Mouse (Mus musculus) cerebellum, adult 11 months (tissue): Measurements from ENCODE around the gene Triap1.
A peak's percentile ranks its signal among the peaks of the same experiment; 100 is the strongest.
"Not testable (repeated sequence)": the region's sequence is repeated elsewhere in the genome, so short reads cannot be mapped to it uniquely, and the experiment has no call there.

Experiments used
- DNase-seq: peaks from one replicate; pipeline ENCODE4 v3.0.0; 2022

Triap1 gene

DNA sequence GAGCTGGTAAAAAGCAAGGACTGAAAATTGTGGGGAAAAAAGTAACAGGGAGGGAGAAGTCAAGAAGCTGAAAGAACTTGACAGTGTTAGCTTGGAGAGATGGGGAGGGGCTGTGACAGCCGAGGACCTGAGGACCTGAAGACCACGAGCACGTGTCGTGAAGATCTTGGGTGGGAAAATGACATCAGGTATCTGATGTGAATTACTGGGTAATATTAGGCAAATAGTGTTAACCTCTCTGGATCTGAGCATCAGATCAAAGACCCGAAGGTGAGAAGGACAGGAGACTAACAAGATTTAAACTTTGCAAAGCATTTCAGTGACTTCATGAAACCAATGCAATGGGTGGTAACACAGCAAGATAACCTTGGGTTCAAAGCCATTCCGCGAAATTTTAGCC, 1.0 kb upstream of the Triap1 start:
- no peak for DNase-seq

DNA sequence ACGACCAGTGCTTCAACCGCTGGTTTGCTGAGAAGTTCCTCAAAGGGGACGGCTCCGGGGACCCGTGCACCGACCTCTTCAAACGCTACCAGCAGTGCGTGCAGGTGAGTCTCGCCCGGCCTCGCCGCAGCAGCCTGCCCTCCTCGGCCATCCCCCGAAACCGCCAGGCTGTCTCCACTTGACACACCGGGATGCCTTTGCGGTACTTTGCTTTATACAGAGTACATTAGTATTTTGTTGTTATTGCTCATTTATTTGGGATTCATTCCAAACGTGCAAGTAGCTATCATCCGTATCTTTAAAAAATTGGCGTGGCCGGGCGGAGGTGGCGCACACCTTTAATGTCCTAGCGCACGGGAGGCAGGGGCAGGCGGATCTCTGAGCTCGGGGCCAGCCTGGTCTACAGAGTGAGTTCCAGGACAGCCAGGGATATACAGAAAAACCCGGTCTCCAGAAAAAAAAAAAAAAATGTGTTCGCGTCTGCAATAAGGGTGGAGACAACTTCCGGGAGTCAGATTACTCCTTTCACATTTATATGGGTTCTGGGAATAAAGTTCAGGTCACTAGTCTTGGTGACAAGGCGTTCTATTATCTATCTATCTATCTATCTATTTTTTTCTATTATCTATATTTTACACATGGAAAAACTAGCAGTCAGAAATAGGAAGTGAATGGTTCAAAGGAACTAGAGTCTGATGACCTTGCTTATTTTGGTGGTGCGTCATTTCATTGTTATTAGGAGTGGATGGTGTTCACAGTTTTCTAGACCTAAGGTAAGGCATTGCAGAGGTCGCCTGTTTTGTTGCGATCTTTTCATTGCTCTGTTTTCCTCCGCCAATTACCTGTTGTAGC, 515 bp downstream of the Triap1 start:
- DNase-seq, result no peak

DNA sequence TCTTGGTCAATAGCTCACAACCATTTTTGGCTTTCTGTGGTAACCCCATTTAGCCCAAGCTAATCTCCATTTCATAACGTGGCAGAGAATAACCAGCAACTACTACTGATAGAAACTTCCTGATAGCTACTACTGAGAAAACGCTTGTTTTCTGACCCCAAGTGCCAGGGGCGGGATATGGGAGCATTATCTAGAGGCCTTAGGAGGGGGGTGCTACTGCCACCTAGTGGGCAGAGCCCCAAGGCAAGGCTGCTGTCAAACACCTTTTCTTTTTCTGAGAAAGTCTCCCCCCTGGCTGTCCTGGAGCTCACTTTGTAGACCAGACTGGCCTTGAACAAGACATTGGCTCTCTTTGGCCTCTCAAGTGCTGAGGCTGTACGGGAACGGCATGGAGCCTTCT, 6.5 kb downstream of the Triap1 start:
- DNase-seq, result peak; percentile 68

GRCm38 (mm10) chr5:115348546-115349224, 7.7 kb downstream of the Triap1 start, which contains the start of gene Cox6a1:
Gene Cox6a1 (minus strand): TSS chr5:115348981.
- DNase-seq, result peak; percentile 99

DNA sequence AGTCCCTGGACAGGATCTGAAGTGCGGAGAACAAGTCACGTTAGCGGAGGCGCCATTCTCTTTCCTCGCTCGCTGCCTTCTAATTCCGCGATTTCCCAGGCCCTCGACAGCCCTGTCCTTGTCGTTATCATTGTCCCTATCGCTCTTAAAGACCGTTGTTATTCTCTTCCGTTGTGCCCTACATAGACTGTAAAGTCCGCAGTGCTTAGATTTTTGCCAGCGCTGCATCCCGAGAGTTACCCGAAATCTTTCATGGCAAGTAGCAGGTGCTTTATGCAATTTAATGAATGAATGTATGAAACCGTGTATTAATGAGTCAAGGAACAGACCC, 8.2 kb downstream of the Triap1 start:
- no peak for DNase-seq

- DNase-seq, result no peak
Observed at GRCm38 (mm10) chr5:115351348-115351747, 10.3 kb downstream of the Triap1 start.

- no peak for DNase-seq
Observed at GRCm38 (mm10) chr5:115355070-115355469, 14.0 kb downstream of the Triap1 start.

DNA sequence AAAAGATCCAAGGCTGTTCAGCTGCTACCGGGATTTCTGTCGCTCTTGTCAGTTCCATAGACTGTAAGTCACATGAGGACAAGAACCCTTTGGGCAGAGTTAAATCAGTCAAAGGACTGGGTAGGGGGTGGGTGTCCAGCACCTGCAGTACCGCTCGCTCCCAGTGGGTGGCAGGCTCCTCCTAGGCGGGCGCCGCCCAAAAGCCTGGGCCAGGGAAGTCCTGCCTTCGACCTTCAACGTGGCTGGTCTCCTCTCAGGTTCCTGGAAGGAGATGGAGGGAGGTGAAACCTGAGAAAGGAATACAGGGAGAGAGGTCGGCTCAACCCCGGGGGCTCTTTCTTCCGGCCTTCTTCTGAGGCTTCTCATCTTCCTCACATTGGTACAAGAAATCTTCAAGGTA, 17.8 kb downstream of the Triap1 start:
- peak; percentile 77 for DNase-seq

DNA sequence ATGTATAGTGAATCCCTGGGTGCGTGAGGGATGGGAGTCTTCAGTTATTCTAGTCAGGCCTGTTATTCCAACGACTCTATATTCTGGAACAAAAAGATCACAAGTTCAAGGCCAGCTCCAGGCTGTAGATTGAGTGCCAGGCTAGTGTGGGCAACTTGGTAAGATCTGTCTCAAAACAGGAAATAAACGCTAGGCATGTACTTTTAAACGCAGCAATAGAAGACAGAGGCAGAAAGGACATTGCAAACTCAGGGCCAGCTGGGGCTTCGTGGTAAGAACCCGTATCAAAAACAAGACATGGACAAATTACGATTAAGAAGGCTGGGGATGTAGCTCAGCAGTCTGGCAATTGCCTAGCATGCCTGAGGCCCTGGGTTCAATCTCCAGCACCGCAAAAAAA, 18.4 kb downstream of the Triap1 start:
- DNase-seq, result no peak

DNA sequence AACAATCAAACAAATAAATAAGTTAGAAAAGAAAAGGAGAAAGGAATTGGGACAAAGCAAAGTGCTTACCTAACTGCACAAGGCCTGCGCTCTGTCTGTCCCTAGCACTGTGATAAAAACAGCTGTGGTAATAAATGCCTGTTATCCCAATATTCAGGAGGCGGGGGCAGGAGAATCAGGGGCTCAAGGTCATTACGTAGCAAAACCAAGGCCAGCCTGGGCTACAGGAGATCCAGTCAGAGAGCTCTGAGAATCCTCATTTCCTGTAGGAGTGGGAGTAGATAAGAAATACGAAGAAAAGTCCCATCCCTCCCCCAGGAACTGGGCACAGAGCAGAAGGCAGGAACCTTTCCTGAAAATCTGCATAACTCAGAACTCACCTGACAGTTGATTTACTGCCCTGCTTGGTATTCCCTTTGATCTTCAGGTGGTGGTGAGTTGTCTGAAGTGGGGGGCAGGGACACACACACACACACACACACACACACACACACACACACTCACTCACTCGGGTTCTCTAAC, 18.9 kb downstream of the Triap1 start:
- no peak for DNase-seq

GRCm38 (mm10) chr5:115362216-115362615, 21.2 kb downstream of the Triap1 start:
- DNase-seq, result no peak

GRCm38 (mm10) chr5:115362819-115363714, 22.0 kb downstream of the Triap1 start:
- DNase-seq, result no peak

DNA sequence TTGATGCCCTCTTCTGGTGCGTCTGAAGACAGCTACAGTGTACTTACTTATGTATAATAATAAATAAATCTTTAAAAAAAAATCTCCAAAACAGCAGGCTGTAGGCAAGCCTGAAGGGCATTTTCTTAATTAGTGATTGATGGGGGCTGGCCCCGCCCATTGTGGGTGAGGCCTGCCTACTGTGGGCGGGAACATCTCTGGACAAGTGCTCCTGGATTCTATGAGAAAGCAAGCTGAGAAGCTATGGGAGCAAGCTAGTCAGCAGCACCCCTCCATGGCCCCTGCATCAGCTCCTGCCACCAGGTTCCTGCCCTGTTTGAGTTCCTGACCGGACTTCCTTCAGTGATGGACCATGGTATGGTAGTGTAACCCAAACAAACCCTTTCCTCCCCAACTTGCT, 23.8 kb downstream of the Triap1 start:
- DNase-seq, result no peak

GRCm38 (mm10) chr5:115371736-115372135, 30.7 kb downstream of the Triap1 start:
- no peak for DNase-seq

GRCm38 (mm10) chr5:115373441-115374203, 32.6 kb downstream of the Triap1 start:
- no peak for DNase-seq

- DNase-seq, result no peak
Observed at GRCm38 (mm10) chr5:115374204-115374820, 33.3 kb downstream of the Triap1 start.

- DNase-seq, result no peak
Observed at GRCm38 (mm10) chr5:115375436-115375835, 34.4 kb downstream of the Triap1 start.

DNA sequence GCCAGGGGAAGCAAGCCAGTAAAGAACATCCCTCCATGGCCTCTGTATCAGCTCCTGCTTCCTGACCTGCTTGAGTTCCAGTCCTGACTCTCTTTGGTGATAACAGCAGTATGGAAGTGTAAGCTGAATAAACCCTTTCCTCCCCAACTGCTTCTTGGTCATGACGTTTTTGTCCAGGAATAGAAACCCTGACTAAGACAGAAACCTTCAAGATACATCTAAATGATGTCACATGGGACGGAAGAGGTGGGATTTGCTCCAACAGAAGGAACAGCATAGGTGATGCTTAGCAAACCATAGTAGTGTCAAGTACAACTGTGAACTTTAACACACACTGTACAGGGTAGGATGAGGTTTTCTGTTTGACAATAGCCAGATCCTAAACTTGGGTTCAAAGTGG, 37.9 kb downstream of the Triap1 start:
- not testable (repeated sequence) for DNase-seq

DNA sequence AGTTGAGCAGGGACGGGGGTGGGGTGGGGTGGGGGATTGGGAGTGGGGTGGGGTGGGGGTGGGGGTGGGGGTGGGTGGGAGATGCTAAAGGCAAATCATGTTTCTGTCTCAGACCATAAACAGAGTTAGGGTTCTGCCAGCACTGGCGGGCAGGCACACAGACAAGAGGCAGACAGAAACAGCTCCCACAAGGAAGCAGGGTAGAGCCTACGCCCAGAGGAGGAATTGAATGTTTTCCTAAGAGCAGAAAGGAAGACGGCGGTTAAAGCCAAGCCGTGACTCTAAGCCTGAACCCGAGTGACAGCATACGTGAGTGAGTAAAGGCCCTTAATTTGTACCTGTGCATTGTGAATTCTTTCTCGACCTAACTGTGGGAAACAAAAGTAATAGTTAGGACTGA, 50.9 kb downstream of the Triap1 start:
- no peak for DNase-seq

DNA sequence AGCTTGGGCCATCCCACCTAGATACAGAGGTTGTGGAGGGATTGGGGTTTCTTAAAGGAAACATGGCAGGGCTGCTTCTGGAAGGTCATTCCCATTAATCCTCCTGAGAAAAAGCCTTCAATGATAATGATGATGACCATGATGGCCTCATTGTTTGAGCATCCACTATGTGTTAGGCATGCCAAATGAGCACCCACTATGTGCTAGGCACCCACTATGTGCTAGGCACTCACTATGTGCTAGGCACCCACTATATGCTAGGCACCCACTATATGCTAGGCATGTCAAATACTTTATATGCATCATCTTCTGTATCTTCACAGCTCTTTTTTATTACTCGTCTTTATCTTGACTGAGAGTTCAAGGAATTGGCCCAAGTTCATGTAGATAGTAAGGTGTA, 51.9 kb downstream of the Triap1 start:
- DNase-seq, result no peak
